Comparison of ENCODE assay signal across 18 mouse cellular contexts in the genomic region with DNA sequence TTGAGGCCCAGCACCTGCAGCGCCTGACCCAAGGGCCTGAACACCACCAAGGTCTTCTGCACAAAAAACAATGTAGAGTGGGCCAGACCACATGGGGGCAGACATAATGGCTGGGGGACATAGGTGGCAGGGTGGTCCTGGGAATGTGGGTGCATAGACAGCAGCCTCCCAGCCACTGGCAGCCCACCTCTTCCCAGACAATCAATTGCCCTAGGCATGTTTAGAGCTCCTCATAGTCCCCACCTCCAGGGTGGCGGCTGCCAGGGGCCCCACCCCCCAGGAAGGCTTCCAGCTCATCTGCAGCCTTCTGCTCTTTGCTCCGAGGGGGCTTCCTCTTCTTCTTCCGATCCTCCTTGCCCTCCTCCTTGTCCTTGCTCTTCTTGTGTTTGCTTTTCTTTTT. TPM values are rescaled to one million over a fixed set of nuclear protein-coding genes. Genes with fewer than 3 reads are reported as not detected.
DNase-seq lines count a peak whose midpoint lies in the region; ATAC-seq and TF ChIP-seq lines count a peak whose summit lies in the region.
"Had no signal": no experiment of that assay in that cellular context is flagged by ENCODE, and none has a peak within 500 bp of the region (broad histone marks: within the 10 kb centered on the region; RNA-seq: fewer than 3 reads in every experiment).

No protein-coding gene starts in this region.

- H3K4me3 ChIP-seq in left cerebral cortex, adult 2 months = no peak overlapping the region
- H3K4me3 ChIP-seq in neural tube, embryonic 14.5 days (ENCODE audit: low read depth, low read length) = no peak overlapping the region
- H3K4me3 ChIP-seq: intestine, embryonic 15.5 days had no signal

- H3K27me3 ChIP-seq in neural tube, embryonic 14.5 days (ENCODE audit: control insufficient read depth, insufficient read depth, low read length) = peaks cover 21% of the 10 kb centered on the region

- DNase-seq in cerebellum, adult 11-12 months = peak; percentile 68
- DNase-seq in cerebellum, postnatal 4 days (ENCODE audit: low spot score in 2 of 2) = no peak
- peak in 1 of 2 experiments; percentile 16 for DNase-seq in left cerebral cortex, adult 2 months (ENCODE audit: extremely low spot score in 1 of 2, low spot score in 2 of 2)
- no peak for DNase-seq in left cerebral cortex, adult 11 months (ENCODE audit: low spot score)
- peak; percentile 60 to 69 for DNase-seq in cerebellum, postnatal 10 days
- no peak for DNase-seq in retina, postnatal 1 day
- DNase-seq: adrenal gland, postnatal 25 days; heart, postnatal 14 days; kidney, postnatal 4 days; lung, postnatal 10 days; midbrain, embryonic 14.5 days; thymus, postnatal 36 days had no signal

- H3K4me1 ChIP-seq in neural tube, embryonic 14.5 days (ENCODE audit: control insufficient read depth, insufficient read depth, low read length) = peaks cover 33% of the 10 kb centered on the region

- no peaks in the 10 kb centered on the region for H3K9me3 ChIP-seq in neural tube, embryonic 14.5 days (ENCODE audit: control insufficient read depth, low read length)
- H3K9me3 ChIP-seq: intestine, embryonic 15.5 days had no signal

- ATAC-seq in neural tube, embryonic 14.5 days (ENCODE audit: low read depth) = no peak
- ATAC-seq: forebrain, embryonic 14.5 days; intestine, embryonic 15.5 days had no signal

- no peak for TF ChIP-seq CTCF in left cerebral cortex, adult 2 months (IDR thresholded peaks at IDR 0.05)

- no peak overlapping the region for H3K4me2 ChIP-seq in neural tube, embryonic 14.5 days (ENCODE audit: low read depth, low read length)
- H3K4me2 ChIP-seq: heart, embryonic 11.5 days; intestine, embryonic 15.5 days had no signal

- intact Hi-C loops in left cerebral cortex, adult 2 months (cut with DNase I) = loop anchor here (5.0 kb wide), 1 partner anchor 36 kb away; a partner anchor contains a TSS

- WGBS in neural tube, embryonic 14.5 days = 68% methylated on average over 4 of the region's 4 CpGs

- no peak overlapping the region for H3K9ac ChIP-seq in neural tube, embryonic 14.5 days (replicated peaks; ENCODE audit: low read depth, low read length)
- H3K9ac ChIP-seq: intestine, embryonic 15.5 days; liver, embryonic 14.5 days had no signal

- peak overlapping the region; percentile 96 for H3K27ac ChIP-seq in left cerebral cortex, adult 2 months
- H3K27ac ChIP-seq in neural tube, embryonic 14.5 days (ENCODE audit: low read depth, low read length) = peak overlapping the region; percentile 62; the same call in 1 of the 2 replicates
- H3K27ac ChIP-seq: intestine, embryonic 15.5 days; liver, embryonic 14.5 days had no signal

- H3K36me3 ChIP-seq in neural tube, embryonic 14.5 days (ENCODE audit: control insufficient read depth, insufficient read depth, low read length) = peaks cover 10% of the 10 kb centered on the region; the same call in 1 of the 2 replicates

RNA-seq across cellular contexts. Expression of a gene that starts 2.0 kb away (rescaled TPM):
- 100 to 1,000 TPM; 102 to 104 TPM for total RNA-seq in left cerebral cortex, adult 2 months (2021)
- 8.1 and 13.3 TPM in 2 replicates for polyA plus RNA-seq in neural tube, embryonic 14.5 days (2014; fragmentation: Nextera tagmentation; extraction: Ambion mirVana)
- total RNA-seq: megakaryocyte, adult 5-6 weeks had no signal

RNA-seq across cellular contexts. Expression of a gene that starts 8.5 kb away (rescaled TPM):
- 10 to 100 TPM; 64.0 to 70.5 TPM for total RNA-seq in left cerebral cortex, adult 2 months (2021)
- 184 and 209 TPM in 2 replicates for polyA plus RNA-seq in neural tube, embryonic 14.5 days (2014; fragmentation: Nextera tagmentation; extraction: Ambion mirVana)

RNA-seq across cellular contexts. Expression of a gene that starts 8.9 kb away (rescaled TPM):
- 1 to 10 TPM; 1.8 to 2.6 TPM for total RNA-seq in left cerebral cortex, adult 2 months (2021)
- 2.2 and 2.3 TPM in 2 replicates for polyA plus RNA-seq in neural tube, embryonic 14.5 days (2014; fragmentation: Nextera tagmentation; extraction: Ambion mirVana)

RNA-seq across cellular contexts. Expression of a gene that starts 24.8 kb away (rescaled TPM):
- 100 to 1,000 TPM; 157 to 163 TPM for total RNA-seq in left cerebral cortex, adult 2 months (2021)
- 64.2 and 66.6 TPM in 2 replicates for polyA plus RNA-seq in neural tube, embryonic 14.5 days (2014; fragmentation: Nextera tagmentation; extraction: Ambion mirVana)

RNA-seq across cellular contexts. Expression of a gene that starts 25.9 kb away (rescaled TPM):
- 100 to 1,000 TPM; 190 to 202 TPM for total RNA-seq in left cerebral cortex, adult 2 months (2021)
- 373 and 390 TPM in 2 replicates for polyA plus RNA-seq in neural tube, embryonic 14.5 days (2014; fragmentation: Nextera tagmentation; extraction: Ambion mirVana)

Comparison
In these comparisons a context has a peak if more than half of its experiments do, and no peak if none do; other contexts are left out.
1. DNase-seq: peak in cerebellum, adult 11-12 months (single experiment) and cerebellum, postnatal 10 days (2 of 2); none in cerebellum, postnatal 4 days (0 of 2), left cerebral cortex, adult 11 months (single experiment) and retina, postnatal 1 day (single experiment).